Mouse (Mus musculus) layer of hippocampus, postnatal 10 days (tissue): ENCODE data around the gene Sdk1. TPM values are rescaled to one million over a fixed set of nuclear protein-coding genes. Genes with fewer than 3 reads are reported as not detected.

Experiments
- DNase-seq, 2 experiments: peaks; one replicate each; pipeline ENCODE4 v3.0.0; 2021; ENCODE audit warnings: low spot score in 2 of 2
- total RNA-seq, 2 experiments: library from RNA; stranded (reverse); gene quantifications; 2 replicates each; pipeline ENCODE4 v1.2.3; 2021

Sdk1 gene
- total RNA-seq, 2 experiments from 2014 or later = 12.4 to 14.7 TPM

GRCm38 (mm10) chr5:141754278-141754677, 513.0 kb downstream of the Sdk1 start:
- peak; percentile 45 to 53 for DNase-seq

DNA sequence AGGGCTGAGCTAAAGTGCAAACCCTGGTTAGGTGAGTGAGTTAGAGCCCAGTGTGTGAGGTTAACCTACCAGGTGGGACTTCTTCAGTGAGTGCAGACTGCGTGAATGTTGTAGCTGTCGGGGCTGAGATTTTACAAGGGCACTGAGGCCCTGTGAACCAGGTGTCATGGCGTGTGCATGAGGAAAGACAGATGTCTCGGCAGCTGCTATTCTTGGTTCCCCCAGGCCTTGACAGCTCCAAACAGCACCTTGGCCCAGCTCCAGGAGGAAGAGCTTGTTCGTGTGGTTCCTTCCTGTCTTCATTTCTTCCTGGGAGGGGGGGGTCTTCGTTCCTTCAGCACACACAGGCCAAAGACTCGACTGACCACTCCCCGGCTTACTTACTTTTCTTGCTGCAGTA, 517.6 kb downstream of the Sdk1 start:
- DNase-seq = peak in 1 of 2 experiments; percentile 29

GRCm38 (mm10) chr5:141764111-141764510, 522.8 kb downstream of the Sdk1 start:
- no peak for DNase-seq

DNA sequence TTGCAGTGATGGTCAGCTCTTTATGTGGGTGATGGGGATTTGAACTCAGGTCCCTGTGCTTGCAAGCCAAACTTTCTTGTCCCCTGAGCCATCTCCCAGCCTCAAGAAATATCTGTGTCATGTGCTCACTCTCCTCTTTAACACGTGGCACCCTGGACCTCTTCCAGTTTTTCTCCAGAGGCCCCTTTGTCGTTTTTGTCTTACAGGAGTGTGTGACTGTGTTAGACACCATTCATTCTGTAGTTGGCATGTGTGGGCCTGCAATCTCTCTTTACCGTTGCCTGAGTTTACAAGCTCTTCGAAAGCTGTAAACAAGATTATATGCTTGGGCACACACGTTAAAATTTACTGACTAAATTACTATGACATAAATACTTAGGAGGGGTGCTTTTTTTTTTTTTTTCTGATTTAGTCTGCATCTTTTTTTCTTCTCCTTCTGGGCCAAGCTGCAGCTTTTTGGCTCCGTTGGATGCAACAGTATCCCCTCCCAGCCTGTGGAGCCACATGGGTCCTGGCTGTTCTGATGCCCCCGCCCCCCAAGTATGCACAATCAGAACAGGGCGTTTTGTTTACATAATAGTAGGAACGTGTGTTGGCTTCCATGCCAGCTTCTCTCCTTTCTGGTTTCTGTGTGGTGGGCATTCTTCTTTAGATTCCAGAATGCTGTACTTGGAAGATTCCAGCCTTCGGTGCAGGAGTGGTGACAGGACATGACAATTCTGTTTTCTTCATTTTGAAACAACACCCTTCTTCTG, 527.6 kb downstream of the Sdk1 start:
- DNase-seq = no peak

DNA sequence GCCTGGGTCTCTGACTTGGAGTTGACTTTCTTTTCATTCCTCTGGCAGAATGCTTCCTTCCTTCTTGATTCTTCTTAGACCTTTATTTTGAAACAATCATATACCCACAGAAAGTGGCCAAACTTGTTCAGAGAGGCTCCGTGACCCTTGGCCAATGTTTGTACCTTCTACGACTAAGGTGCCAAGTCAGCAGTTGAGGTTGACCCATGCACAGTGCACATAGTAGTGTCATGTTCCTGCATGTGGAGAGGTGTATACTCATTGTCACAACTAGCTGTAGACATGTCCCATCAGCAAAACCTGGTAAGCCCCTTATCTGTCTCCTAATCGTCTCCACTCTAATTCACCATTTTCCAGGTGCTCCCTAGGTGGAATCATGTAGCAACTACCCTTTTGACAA, 530.2 kb downstream of the Sdk1 start:
- DNase-seq = no peak

GRCm38 (mm10) chr5:141778231-141778630, 536.9 kb downstream of the Sdk1 start:
- no peak for DNase-seq

- DNase-seq = no peak
These were observed 539.9 kb downstream of the Sdk1 start for GRCm38 (mm10) chr5:141781142-141781541.

DNA sequence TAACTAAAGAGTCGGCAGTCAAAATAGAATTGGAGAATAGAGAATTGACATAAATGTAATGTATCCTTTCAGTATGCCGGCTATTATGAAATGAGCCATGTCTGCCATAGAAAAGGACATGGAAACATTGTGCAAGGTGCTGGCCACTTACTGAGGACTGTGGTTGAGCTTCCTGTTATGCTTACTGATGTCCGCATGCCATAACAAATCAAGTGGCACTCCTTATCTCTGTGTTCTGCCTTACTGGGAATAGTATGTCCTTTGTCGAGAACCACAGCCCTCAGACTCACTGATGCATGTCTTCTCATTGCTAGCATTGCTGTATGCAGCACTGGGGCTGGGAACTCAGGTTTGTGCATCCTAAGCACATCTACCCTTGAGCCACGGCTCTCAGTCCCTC, 541.0 kb downstream of the Sdk1 start:
- no peak for DNase-seq

- DNase-seq = no peak
These were observed 542.2 kb downstream of the Sdk1 start for GRCm38 (mm10) chr5:141783516-141783915.

- DNase-seq = no peak
These were observed 552.6 kb downstream of the Sdk1 start for GRCm38 (mm10) chr5:141793926-141794325.

DNA sequence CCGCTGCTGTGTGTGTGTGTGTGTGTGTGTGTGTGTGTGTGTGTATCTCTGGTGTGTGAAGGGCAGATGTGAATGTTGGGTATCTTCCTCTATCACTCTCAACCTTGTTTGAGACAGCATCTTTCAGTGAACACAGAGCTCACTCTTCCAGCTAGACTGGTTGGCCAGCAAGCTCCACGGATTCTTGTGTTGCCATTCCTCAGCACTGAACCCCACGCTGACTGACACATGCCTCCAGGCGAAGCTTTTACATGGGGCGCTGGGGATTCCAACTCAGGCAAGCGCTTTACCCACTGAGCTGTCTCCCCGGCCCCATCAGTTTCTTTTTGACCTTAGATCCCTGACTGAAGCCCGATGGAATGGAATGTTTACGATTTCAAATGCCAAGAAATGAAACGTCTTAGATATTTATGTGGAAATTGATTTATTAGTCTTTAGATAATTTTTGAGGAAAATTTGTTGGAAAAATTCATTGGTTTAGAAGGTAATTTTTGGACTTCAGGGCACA, 582.6 kb downstream of the Sdk1 start:
- DNase-seq = no peak

GRCm38 (mm10) chr5:141824739-141825379, 583.6 kb downstream of the Sdk1 start:
- DNase-seq = no peak

GRCm38 (mm10) chr5:141835566-141835965, 594.3 kb downstream of the Sdk1 start:
- DNase-seq = no peak

DNA sequence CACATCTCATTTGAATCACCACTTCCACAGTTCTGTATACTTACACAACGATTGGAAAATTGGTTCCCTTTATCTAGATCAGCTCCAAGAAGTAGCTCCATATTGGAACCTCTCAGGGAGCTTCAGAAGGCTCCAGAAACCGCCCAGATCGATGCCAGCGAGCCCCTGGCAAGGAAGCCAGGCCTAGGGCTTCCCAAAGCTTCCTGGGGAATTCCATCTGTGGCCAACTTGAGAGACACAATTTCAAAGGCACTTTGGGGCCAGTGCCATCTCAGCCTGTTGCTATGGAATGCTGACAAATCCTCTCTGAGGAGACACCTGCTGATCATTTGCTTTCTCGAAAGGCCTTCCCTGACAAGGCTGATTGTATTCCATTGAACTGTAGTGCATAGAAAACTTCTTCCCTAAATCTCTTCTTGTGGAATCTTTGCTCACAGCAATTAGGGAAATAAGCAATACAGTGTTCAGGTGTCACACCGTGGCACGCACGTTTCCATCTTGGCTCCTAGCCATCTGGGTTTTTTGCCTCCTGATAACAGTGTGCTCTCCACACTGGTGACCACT, 595.7 kb downstream of the Sdk1 start:
- DNase-seq = peak; percentile 30 to 48

GRCm38 (mm10) chr5:141844701-141845100, 603.4 kb downstream of the Sdk1 start:
- DNase-seq = no peak

GRCm38 (mm10) chr5:141847686-141848085, 606.4 kb downstream of the Sdk1 start:
- DNase-seq = no peak

- no peak for DNase-seq
These were observed 610.9 kb downstream of the Sdk1 start for GRCm38 (mm10) chr5:141852175-141852574.

GRCm38 (mm10) chr5:141856447-141856846, 615.2 kb downstream of the Sdk1 start:
- DNase-seq = no peak

DNA sequence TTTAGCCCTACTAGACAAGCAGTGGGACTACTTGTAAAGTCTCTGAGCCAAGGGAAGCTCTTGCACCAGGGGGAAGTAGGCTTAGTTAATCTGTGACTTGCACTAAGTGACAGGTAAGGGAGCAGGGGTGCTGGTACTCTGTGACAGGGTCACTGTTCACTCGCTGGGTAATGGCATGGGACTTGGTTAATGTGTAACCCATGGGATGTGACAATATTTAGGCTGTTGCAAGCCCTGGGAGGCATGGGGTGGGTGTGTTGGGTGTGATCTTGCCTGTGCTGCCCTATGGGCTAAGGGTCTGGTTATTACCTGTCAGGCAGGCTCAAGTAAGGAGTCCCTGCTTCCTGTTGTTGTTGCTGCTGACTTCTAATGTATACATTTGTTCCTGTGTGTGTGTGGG, 616.5 kb downstream of the Sdk1 start:
- no peak for DNase-seq

DNA sequence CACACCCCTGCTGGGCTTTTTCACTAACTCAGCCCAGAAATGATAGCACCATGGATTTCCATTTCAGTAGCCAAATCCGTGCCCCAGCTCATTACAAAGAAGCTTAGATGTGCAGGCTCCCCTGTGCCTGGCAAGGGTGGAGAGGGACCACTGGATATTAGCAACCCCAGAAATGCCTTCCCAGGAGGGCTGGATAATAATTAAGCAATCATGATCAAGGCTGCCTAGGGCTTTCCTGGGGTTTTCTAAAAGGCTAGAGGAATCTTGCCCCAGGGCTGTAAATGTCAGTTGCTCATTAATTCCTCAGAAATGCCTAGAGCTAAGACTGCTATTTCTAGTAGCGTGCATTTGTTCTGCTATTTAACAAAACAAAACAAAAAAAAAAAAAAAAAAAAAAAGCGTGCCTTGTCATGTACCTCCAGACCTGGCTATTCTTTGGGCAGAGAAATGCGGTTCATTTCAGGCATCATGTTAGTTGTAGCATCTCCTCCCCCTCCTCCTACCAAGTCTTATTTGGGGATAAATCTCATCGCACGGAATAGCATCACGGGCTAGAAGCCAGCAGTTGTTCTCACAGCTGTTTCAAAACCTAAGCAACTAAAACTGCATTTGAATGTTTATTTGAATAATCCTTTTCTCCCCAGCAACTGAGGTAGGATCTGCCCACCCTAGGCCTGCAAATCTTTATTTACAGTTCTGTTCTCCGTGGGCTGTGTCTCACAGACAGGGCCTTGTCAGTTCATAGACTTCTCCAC, 617.3 kb downstream of the Sdk1 start:
- no peak for DNase-seq

DNA sequence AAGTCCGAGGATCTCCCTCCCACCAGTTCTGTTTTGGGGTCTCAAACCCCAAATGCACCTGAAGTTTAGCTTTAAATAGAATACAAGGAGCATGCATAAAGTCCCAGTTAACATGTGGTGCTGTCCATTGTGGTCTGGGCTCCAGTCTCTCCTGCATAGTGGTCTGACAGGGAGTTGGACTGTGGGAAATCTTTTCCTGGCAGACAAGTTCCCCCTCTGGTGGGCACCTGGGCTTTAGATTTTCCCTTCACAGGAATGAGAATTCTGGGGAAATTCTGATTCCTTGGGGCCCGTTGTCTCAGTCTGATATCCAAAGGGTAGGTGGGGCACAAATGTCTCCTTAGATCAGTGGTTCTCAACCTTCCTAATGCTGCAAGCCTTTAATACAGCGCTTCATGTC, 624.8 kb downstream of the Sdk1 start:
- DNase-seq = no peak

GRCm38 (mm10) chr5:141873751-141874150, 632.5 kb downstream of the Sdk1 start:
- no peak for DNase-seq
